20 mouse cellular contexts compared by ENCODE assay signal in the genomic region with DNA sequence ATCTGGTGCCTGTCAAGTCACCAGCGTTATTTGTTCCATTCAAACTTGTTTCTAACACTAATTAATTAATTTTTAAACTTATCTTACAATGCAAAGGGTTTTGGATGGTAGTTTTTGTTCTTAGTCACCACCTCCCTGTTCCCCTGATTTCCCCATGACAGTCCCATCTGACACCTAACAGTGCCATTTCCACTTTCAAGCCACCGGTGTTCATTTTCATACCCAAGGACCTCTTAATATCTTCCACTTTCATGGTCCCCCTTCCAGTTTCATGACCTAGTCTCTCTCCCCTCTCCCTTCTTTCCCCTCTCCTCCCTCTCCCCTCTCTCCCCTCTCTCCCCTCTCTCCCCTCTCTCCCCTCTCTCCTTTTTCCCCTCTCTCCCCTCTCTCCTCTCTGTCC.
DNase-seq lines count a peak whose midpoint lies in the region; ATAC-seq and TF ChIP-seq lines count a peak whose summit lies in the region.
"Had no signal": no experiment of that assay in that cellular context is flagged by ENCODE, and none has a peak within 500 bp of the region (broad histone marks: within the 10 kb centered on the region; RNA-seq: fewer than 3 reads in every experiment).

No protein-coding gene starts in this region.

- H3K9me3 ChIP-seq in CH12.LX (replicated peaks; ENCODE audit: low read length), result no peaks in the 10 kb centered on the region
- H3K9me3 ChIP-seq in neural tube, embryonic 15.5 days (replicated peaks), result no peaks in the 10 kb centered on the region
- H3K9me3 ChIP-seq: G1E had no signal

- no peak for TF ChIP-seq CTCF in CH12.LX (conservative IDR thresholded peaks at IDR 0.05 in 1 of 2, IDR thresholded peaks at IDR 0.05 in 1 of 2; ENCODE audit: low read depth in 2 of 2, low read length in 2 of 2)

- dilution Hi-C loops in CH12.LX (cut with MboI; ENCODE audit: extremely low pct_ligation_motif_present, extremely low pct_unique_long_range_greater_than_20kb, low sequenced_read_pairs), result no loop called here

- 86% methylated on average over 2 of the region's 2 CpGs for whole genome bisulfite sequencing in neural tube, embryonic 15.5 days

- H3K79me2 ChIP-seq in CH12.LX (replicated peaks; ENCODE audit: control insufficient read depth, extremely low read depth, insufficient read depth, poor library complexity, severe bottlenecking), result no peaks in the 10 kb centered on the region

- no peak for TF ChIP-seq POLR2A in CH12.LX (IDR thresholded peaks at IDR 0.05; ENCODE audit: low read depth, low read length)

- H3K36me3 ChIP-seq in CH12.LX (replicated peaks in 1 of 2; ENCODE audit: control insufficient read depth in 1 of 2, insufficient read depth in 1 of 2, low read length in 1 of 2), result no peaks in the 10 kb centered on the region
- H3K36me3 ChIP-seq in neural tube, embryonic 15.5 days, result no peaks in the 10 kb centered on the region
- H3K36me3 ChIP-seq: G1E had no signal

- TF ChIP-seq RAD21 in CH12.LX (IDR thresholded peaks at IDR 0.05; ENCODE audit: low read depth, low read length), result no peak; the same call in none of the 2 replicates

- peak overlapping the region; percentile 65 for H3K9ac ChIP-seq in CH12.LX (ENCODE audit: insufficient read depth, low read depth)
- H3K9ac ChIP-seq in neural tube, embryonic 15.5 days (replicated peaks), result no peak overlapping the region

- peak overlapping the region; percentile 94 for H3K27ac ChIP-seq in CH12.LX (ENCODE audit: insufficient read depth, low read depth)
- H3K27ac ChIP-seq in neural tube, embryonic 15.5 days (replicated peaks), result no peak overlapping the region

- peak overlapping the region; percentile 24; the same call in 1 of the 2 replicates for H3K4me2 ChIP-seq in CH12.LX (ENCODE audit: insufficient read depth, low read depth, poor library complexity, severe bottlenecking)
- no peak overlapping the region for H3K4me2 ChIP-seq in neural tube, embryonic 15.5 days

- no peaks in the 10 kb centered on the region for H3K27me3 ChIP-seq in CH12.LX (replicated peaks)
- H3K27me3 ChIP-seq in neural tube, embryonic 15.5 days (replicated peaks), result no peaks in the 10 kb centered on the region
- H3K27me3 ChIP-seq: Patski had no signal

- in situ Hi-C loops in CH12.LX (cut with MboI; ENCODE audit: low pct_ligation_motif_present, low pct_unique_long_range_greater_than_20kb, low sequenced_read_pairs), result loop anchor here (10.0 kb wide), 2 partner anchors 104 to 196 kb away; no protein-coding TSS in a partner anchor

- peak; percentile 60; the same call in 1 of the 2 replicates for TF ChIP-seq EP300 in CH12.LX (IDR thresholded peaks at IDR 0.05; ENCODE audit: low read length)

- DNase-seq in A20 (ENCODE audit: low read depth, low spot score), result peak; percentile 24
- DNase-seq in CH12.LX (ENCODE audit: extremely low read depth), result no peak
- no peak for DNase-seq in cerebellum, postnatal 36 days
- DNase-seq: adrenal gland, adult 2 months; adrenal gland, adult 8-10 months; adrenal gland, postnatal 10 days; adrenal gland, postnatal 14 days; adrenal gland, postnatal 25 days; adrenal gland, postnatal 36 days; B cell, adult 2 months; cerebellum, adult 11 months; cerebellum, adult 11-12 months; cerebellum, adult 18-20 months; cerebellum, adult 2 months; cerebellum, adult 8-10 months had no signal

- peaks cover 24 to 66% of the 10 kb centered on the region in 2 experiments for H3K4me1 ChIP-seq in CH12.LX (ENCODE audit: control insufficient read depth in 1 of 2, insufficient read depth in 2 of 2)
- H3K4me1 ChIP-seq in neural tube, embryonic 15.5 days, result no peaks in the 10 kb centered on the region

- no peak for ATAC-seq in neural tube, embryonic 15.5 days (ENCODE audit: low FRiP score)
- ATAC-seq: activated CD4-positive, CD25-positive, alpha-beta regulatory T cell, adult 4 months; CD4-positive, CD25-positive, alpha-beta regulatory T cell, adult 4 months; Patski had no signal

- no peak overlapping the region for H3K4me3 ChIP-seq in CH12.LX (replicated peaks in 1 of 3; ENCODE audit: low read depth in 2 of 3, low read length in 2 of 3, poor library complexity in 1 of 3)
- no peak overlapping the region for H3K4me3 ChIP-seq in neural tube, embryonic 15.5 days (replicated peaks)

TF ChIP-seq in CH12.LX, 34 proteins besides CTCF, POLR2A, EP300 and RAD21:
- peak; percentile 65 for TF ChIP-seq IRF4 (IDR thresholded peaks at IDR 0.05; ENCODE audit: low read depth, low read length)
- peak; percentile 5; the same call in 1 of the 2 replicates for TF ChIP-seq JUND (conservative IDR thresholded peaks at IDR 0.05; ENCODE audit: low read depth, low read length)
- no peak for TF ChIP-seq MAX (IDR thresholded peaks at IDR 0.05; ENCODE audit: low read length)
